Mouse (Mus musculus): ENCODE results near the gene Robo4.

DNA sequence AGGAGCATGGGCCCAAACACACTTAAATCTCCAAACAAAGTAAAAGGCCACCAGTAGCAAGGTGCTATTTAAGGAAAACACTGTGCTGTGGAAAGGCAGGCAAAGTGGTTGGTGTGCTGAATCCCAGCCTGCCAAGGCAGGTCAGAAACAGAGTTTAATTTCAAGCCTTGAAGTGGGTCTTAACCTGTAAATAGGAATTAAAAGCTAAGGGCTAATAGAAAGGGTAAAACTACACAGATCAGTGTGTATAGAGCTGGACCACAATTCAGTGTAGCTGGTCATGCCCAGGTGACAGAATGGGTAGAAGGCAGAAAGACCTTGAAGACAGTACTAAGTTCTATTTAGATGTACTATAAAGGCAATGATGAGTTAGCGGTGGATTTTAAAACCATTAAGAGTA, 55.5 kb downstream of the Robo4 start:
- TF ChIP-seq CTCF (IDR thresholded peaks at IDR 0.05) (no peak), POLR2A (IDR thresholded peaks at IDR 0.05; ENCODE audit: insufficient read depth, low read depth, low read length) (no peak), EP300 (IDR thresholded peaks at IDR 0.05; ENCODE audit: insufficient read depth, low read depth, low read length) (no peak)

Measured in heart, adult 2 months (tissue).